Mouse (Mus musculus) myocyte (in vitro differentiated cells): ENCODE measurements at regions not wholly inside any gene's neighbourhood (a gene's known extent, or its start where the extent isn't known, plus 50 kb on each side); places are given as distances from the start of the nearest gene placed in this dataset.

ENCODE experiments used
- CEBPB ChIP-seq: IDR thresholded peaks from 2 replicates; pipeline ENCODE4 v1.6.1; 2011; ENCODE audit warnings: mild to moderate bottlenecking, moderate library complexity; ENCODE audit not compliant: poor library complexity, insufficient read depth, severe bottlenecking
- E2F4 ChIP-seq: IDR thresholded peaks from one replicate; pipeline ENCODE4 v1.6.1; 2011; ENCODE audit warnings: mild to moderate bottlenecking, control low read depth, moderate library complexity; ENCODE audit not compliant: insufficient read depth
- POLR2A ChIP-seq: IDR thresholded peaks from one replicate; pipeline ENCODE4 v1.6.1; 2011; ENCODE audit warnings: low read depth, mild to moderate bottlenecking, control low read depth, moderate library complexity; ENCODE audit not compliant: insufficient read length
- TCF12 ChIP-seq: IDR thresholded peaks from one replicate; pipeline ENCODE4 v1.6.1; 2011; ENCODE audit warnings: mild to moderate bottlenecking, control low read depth; ENCODE audit not compliant: poor library complexity, insufficient read depth, severe bottlenecking

DNA sequence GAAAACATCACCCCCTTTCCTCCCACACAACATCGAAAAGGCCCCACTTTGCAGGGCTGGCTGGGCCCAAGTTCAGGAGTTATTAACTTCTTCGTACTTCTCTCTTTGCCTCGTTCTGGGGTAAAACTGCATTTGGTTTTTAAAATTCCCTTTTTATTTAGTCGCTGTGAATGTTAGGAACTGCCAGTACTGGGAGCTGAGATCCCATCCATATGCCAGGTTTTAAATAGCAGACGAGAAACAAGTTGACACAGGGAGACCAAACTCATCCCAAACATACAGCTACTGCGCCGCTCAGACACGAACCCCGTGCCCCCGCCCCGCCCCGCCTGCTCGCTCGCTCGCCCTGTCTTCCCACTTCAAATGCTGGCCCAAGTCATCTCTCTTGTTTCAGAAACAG, 281.0 kb upstream of the 4930535I16Rik start:
- TF ChIP-seq POLR2A (no peak), TCF12 (no peak), CEBPB (no peak), E2F4 (no peak)
